Mouse (Mus musculus): ENCODE data around the gene Ndufb4. TPM values are rescaled to one million over a fixed set of nuclear protein-coding genes. Genes with fewer than 3 reads are reported as not detected.
A peak's percentile ranks its signal among the peaks of the same experiment; 100 is the strongest.
"Not testable (repeated sequence)": the region's sequence is repeated elsewhere in the genome, so short reads cannot be mapped to it uniquely, and the experiment has no call there.

The Ndufb4 gene
- 32.2 TPM for polyA plus RNA-seq (2021)

GRCm38 (mm10) chr16:37653731-37654657 is at the start of gene Ndufb4:
Ndufb4 (minus strand) TSS chr16:37654453.
- ChIA-PET POLR2A (no interaction called here), CTCF (interaction anchor here (1.7 kb wide), 1 partner anchor 28 kb away, joined by 5 read pairs; no protein-coding TSS in a partner anchor)
- in situ Hi-C loops (cut with MboI; ENCODE audit: low pct_unique_long_range_greater_than_20kb) = no loop called here
- TF ChIP-seq CTCF (IDR thresholded peaks at IDR 0.05) = no peak
- ATAC-seq = peak; percentile 91
- H3K27me3 ChIP-seq = no peaks in the 10 kb centered on the region
- peak; percentile 84 for DNase-seq (ENCODE audit: low read depth, low spot score)

GRCm38 (mm10) chr16:37703884-37704283 is 49.6 kb upstream of the Ndufb4 start:
- no peak for ATAC-seq
- ChIA-PET POLR2A (no interaction called here), CTCF (interaction anchor here (1.1 to 1.8 kb wide), 3 partner anchors 13 to 80 kb away, joined by 3 to 4 read pairs (median 3); no protein-coding TSS in a partner anchor)
- in situ Hi-C loops (cut with MboI; ENCODE audit: low pct_unique_long_range_greater_than_20kb) = no loop called here
- no peak for TF ChIP-seq CTCF (IDR thresholded peaks at IDR 0.05)
- H3K27me3 ChIP-seq = no peaks in the 10 kb centered on the region
- no peak for DNase-seq (ENCODE audit: low read depth, low spot score)

GRCm38 (mm10) chr16:37700071-37700470 is 45.8 kb upstream of the Ndufb4 start:
- in situ Hi-C loops (cut with MboI; ENCODE audit: low pct_unique_long_range_greater_than_20kb); H3K27me3 ChIP-seq; POLR2A ChIA-PET; CTCF ChIA-PET; DNase-seq (ENCODE audit: low read depth, low spot score); ATAC-seq: not testable (repeated sequence)

- in situ Hi-C loops (cut with MboI; ENCODE audit: low pct_unique_long_range_greater_than_20kb) = no loop called here
- ATAC-seq (no peak), DNase-seq (ENCODE audit: low read depth, low spot score) (no peak)
- H3K27me3 ChIP-seq = no peaks in the 10 kb centered on the region
- peak; percentile 30 for TF ChIP-seq CTCF (IDR thresholded peaks at IDR 0.05)
- POLR2A ChIA-PET = no interaction called here
- CTCF ChIA-PET = no interaction called here
Measured at GRCm38 (mm10) chr16:37698767-37699166, 44.5 kb upstream of the Ndufb4 start.

GRCm38 (mm10) chr16:37697271-37697670 is 43.0 kb upstream of the Ndufb4 start:
- in situ Hi-C loops (cut with MboI; ENCODE audit: low pct_unique_long_range_greater_than_20kb) = no loop called here
- ChIA-PET CTCF (no interaction called here), POLR2A (no interaction called here)
- no peak for TF ChIP-seq CTCF (IDR thresholded peaks at IDR 0.05)
- ATAC-seq = no peak
- no peak for DNase-seq (ENCODE audit: low read depth, low spot score)
- H3K27me3 ChIP-seq = no peaks in the 10 kb centered on the region

GRCm38 (mm10) chr16:37690932-37691730 is 36.9 kb upstream of the Ndufb4 start:
- CTCF ChIA-PET = interaction anchor here (0.8 to 2.0 kb wide), 11 partner anchors 8 to 284 kb away, joined by 3 to 13 read pairs (median 3); no protein-coding TSS in a partner anchor
- no peak for DNase-seq (ENCODE audit: low read depth, low spot score)

GRCm38 (mm10) chr16:37690465-37690864 is 36.2 kb upstream of the Ndufb4 start:
- POLR2A ChIA-PET = no interaction called here
- no peaks in the 10 kb centered on the region for H3K27me3 ChIP-seq
- ATAC-seq = no peak
- in situ Hi-C loops (cut with MboI; ENCODE audit: low pct_unique_long_range_greater_than_20kb) = no loop called here
- DNase-seq (ENCODE audit: low read depth, low spot score) = no peak
- no peak for TF ChIP-seq CTCF (IDR thresholded peaks at IDR 0.05)
- CTCF ChIA-PET = interaction anchor here (0.8 to 1.8 kb wide), 9 partner anchors 8 to 284 kb away, joined by 3 to 13 read pairs (median 3); no protein-coding TSS in a partner anchor

More at GRCm38 (mm10) chr16:37690932-37691730, 36.9 kb upstream of the Ndufb4 start:
- ATAC-seq = peak; percentile 34
- peak; percentile 66 for TF ChIP-seq CTCF (IDR thresholded peaks at IDR 0.05)
- in situ Hi-C loops (cut with MboI; ENCODE audit: low pct_unique_long_range_greater_than_20kb) = no loop called here
- H3K27me3 ChIP-seq = no peaks in the 10 kb centered on the region
- POLR2A ChIA-PET = no interaction called here

- no peaks in the 10 kb centered on the region for H3K27me3 ChIP-seq
- ChIA-PET CTCF (interaction anchor here (1.4 kb wide), 1 partner anchor 117 kb away, joined by 4 read pairs; no protein-coding TSS in a partner anchor), POLR2A (no interaction called here)
- DNase-seq (ENCODE audit: low read depth, low spot score) = no peak
- peak; percentile 60 for ATAC-seq
- in situ Hi-C loops (cut with MboI; ENCODE audit: low pct_unique_long_range_greater_than_20kb) = loop anchor here (5.0 to 10.0 kb wide), 3 partner anchors 122 to 505 kb away; no protein-coding TSS in a partner anchor
- TF ChIP-seq CTCF (IDR thresholded peaks at IDR 0.05) = no peak
Measured at GRCm38 (mm10) chr16:37689934-37690333, 35.7 kb upstream of the Ndufb4 start.

GRCm38 (mm10) chr16:37689251-37689926 is 35.1 kb upstream of the Ndufb4 start:
- no peaks in the 10 kb centered on the region for H3K27me3 ChIP-seq
- in situ Hi-C loops (cut with MboI; ENCODE audit: low pct_unique_long_range_greater_than_20kb) = loop anchor here (5.0 to 10.0 kb wide), 3 partner anchors 123 to 505 kb away; no protein-coding TSS in a partner anchor
- TF ChIP-seq CTCF (IDR thresholded peaks at IDR 0.05) = no peak
- ChIA-PET CTCF (interaction anchor here (1.4 to 2.1 kb wide), 2 partner anchors 118 to 125 kb away, joined by 4 to 9 read pairs; no protein-coding TSS in a partner anchor), POLR2A (interaction anchor here (0.6 kb wide), 1 partner anchor 112 kb away, joined by 3 read pairs; no protein-coding TSS in a partner anchor)
- ATAC-seq (no peak), DNase-seq (ENCODE audit: low read depth, low spot score) (no peak)

GRCm38 (mm10) chr16:37688181-37688580 is 33.9 kb upstream of the Ndufb4 start:
- in situ Hi-C loops (cut with MboI; ENCODE audit: low pct_unique_long_range_greater_than_20kb) = loop anchor here (5.0 to 10.0 kb wide), 3 partner anchors 124 to 507 kb away; no protein-coding TSS in a partner anchor
- peak; percentile 51 for TF ChIP-seq CTCF (IDR thresholded peaks at IDR 0.05)
- ChIA-PET POLR2A (no interaction called here), CTCF (interaction anchor here (0.9 to 2.1 kb wide), 4 partner anchors 62 to 259 kb away, joined by 3 to 9 read pairs (median 4); no protein-coding TSS in a partner anchor)
- no peak for DNase-seq (ENCODE audit: low read depth, low spot score)
- ATAC-seq = no peak
- no peaks in the 10 kb centered on the region for H3K27me3 ChIP-seq

Measured in Patski (cell line).